Mouse (Mus musculus) liver, adult 2 months (tissue): ENCODE results near the gene Abcc5.

Source experiments
- CTCF ChIP-seq: fragments of 200-500 bp; IDR thresholded peaks from 2 replicates; pipeline ENCODE4 v1.5.1; 2011; ENCODE audit warnings: low read depth, low read length, control low read depth
- POLR2A ChIP-seq: fragments of 200-500 bp; IDR thresholded peaks from 2 replicates; pipeline ENCODE4 v1.6.1; 2011; ENCODE audit warnings: low read length, control low read depth; ENCODE audit not compliant: insufficient read depth; ENCODE audit errors: extremely low read depth

DNA sequence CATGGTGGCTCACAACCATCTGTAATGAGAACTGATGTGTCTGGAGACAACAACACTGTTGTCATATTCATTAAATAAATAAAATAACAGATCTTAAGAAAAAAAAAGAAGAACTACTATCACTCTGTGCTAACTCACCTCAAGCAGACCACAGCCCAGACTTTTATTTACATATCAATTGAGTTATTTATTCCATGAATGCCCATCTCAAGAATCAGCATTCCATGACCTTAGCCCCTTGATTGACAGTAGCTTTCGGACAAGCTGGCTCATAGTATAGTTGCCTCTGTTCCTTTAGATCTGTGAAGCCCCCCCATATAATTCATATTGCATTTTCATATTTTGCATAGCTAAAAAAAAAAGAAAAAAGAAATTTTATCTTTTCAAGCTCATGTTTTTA lies 47.6 kb upstream of the Abcc5 start:
- TF ChIP-seq CTCF (no peak), POLR2A (no peak)
